In genomic region chr13:49109665-49110064, GRCm38 (mm10) we compare ENCODE assay signal across 23 mouse cellular contexts.
"Had no signal": no experiment of that assay in that cellular context is flagged by ENCODE, and none has a peak within 500 bp of the region (broad histone marks: within the 10 kb centered on the region; RNA-seq: fewer than 3 reads in every experiment).

No protein-coding gene starts in this region.

- ATAC-seq: hindbrain, embryonic 16.5 days; inflammation-experienced regulatory T-cells, adult 6 months; intestine, embryonic 15.5 days; intestine, postnatal 0 days; liver, embryonic 12.5 days had no signal

- DNase-seq: gastrocnemius, postnatal 10 days; gastrocnemius, postnatal 25 days; heart, adult 2 months; heart, postnatal 10 days; heart, postnatal 4 days; kidney, adult 18-20 months; kidney, adult 8-10 months; kidney, postnatal 10 days; kidney, postnatal 25 days; layer of hippocampus, adult 9-11 months; left cerebral cortex, postnatal 4 days had no signal

- H3K4me3 ChIP-seq: heart, adult 2 months; hindbrain, embryonic 10.5 days; hindbrain, embryonic 12.5 days; intestine, embryonic 15.5 days; left cerebral cortex, adult 2 months; limb, embryonic 13.5 days; limb, embryonic 15.5 days; liver, embryonic 12.5 days had no signal

- H3K27ac ChIP-seq: heart, adult 2 months; hindbrain, embryonic 10.5 days; hindbrain, embryonic 12.5 days; hindbrain, embryonic 14.5 days; intestine, embryonic 15.5 days; left cerebral cortex, adult 2 months; limb, embryonic 13.5 days; limb, embryonic 15.5 days; liver, embryonic 12.5 days; liver, embryonic 14.5 days had no signal
